In genomic region chrX:152738191-152738590, GRCm38 (mm10) we compare ENCODE assay signal across 22 mouse cellular contexts. TPM values are rescaled to one million over a fixed set of nuclear protein-coding genes. Genes with fewer than 3 reads are reported as not detected.
"Had no signal": no experiment of that assay in that cellular context is flagged by ENCODE, and none has a peak within 500 bp of the region (broad histone marks: within the 10 kb centered on the region; RNA-seq: fewer than 3 reads in every experiment).

No protein-coding gene starts in this region.

- H3K27me3 ChIP-seq: intestine, embryonic 15.5 days; stomach, embryonic 15.5 days had no signal

- H3K9me3 ChIP-seq: intestine, embryonic 15.5 days; limb, embryonic 12.5 days; limb, embryonic 15.5 days; stomach, embryonic 15.5 days had no signal

- H3K4me1 ChIP-seq: intestine, embryonic 15.5 days; limb, embryonic 12.5 days; limb, embryonic 15.5 days; stomach, embryonic 15.5 days had no signal

- DNase-seq: kidney, adult 11 months; kidney, adult 9 months; kidney, postnatal 36 days; layer of hippocampus, postnatal 36 days; lung, adult 18-20 months; midbrain, embryonic 14.5 days; right cerebral cortex, postnatal 25 days; spleen, adult 18-20 months; thymus, postnatal 25 days had no signal

- H3K36me3 ChIP-seq: intestine, embryonic 15.5 days; limb, embryonic 12.5 days; limb, embryonic 15.5 days; stomach, embryonic 15.5 days had no signal

- ATAC-seq: intestine, embryonic 15.5 days; lung, postnatal 0 days had no signal

- H3K4me3 ChIP-seq: intestine, embryonic 15.5 days; left cerebral cortex, adult 2 months; limb, embryonic 12.5 days; limb, embryonic 15.5 days; stomach, embryonic 15.5 days had no signal

- H3K27ac ChIP-seq: intestine, embryonic 15.5 days; left cerebral cortex, adult 2 months; limb, embryonic 12.5 days; limb, embryonic 15.5 days; liver, embryonic 14.5 days; stomach, embryonic 15.5 days had no signal

- H3K9ac ChIP-seq: intestine, embryonic 15.5 days; limb, embryonic 12.5 days; limb, embryonic 15.5 days; liver, embryonic 14.5 days; stomach, embryonic 15.5 days had no signal

- H3K4me2 ChIP-seq: intestine, embryonic 15.5 days; limb, embryonic 12.5 days; limb, embryonic 15.5 days; midbrain, embryonic 11.5 days; stomach, embryonic 15.5 days had no signal

RNA-seq across cellular contexts. Expression of gene Shroom2, which starts 31.1 kb away (rescaled TPM):
- total RNA-seq: megakaryocyte-erythroid progenitor cell, adult 5-6 weeks had no signal

RNA-seq across cellular contexts. Expression of gene Gpr143, which starts 43.5 kb away (rescaled TPM):
- total RNA-seq: megakaryocyte progenitor cell, adult 5-6 weeks; megakaryocyte-erythroid progenitor cell, adult 5-6 weeks; midbrain, postnatal 0 days had no signal
- polyA plus RNA-seq: neural tube, embryonic 11.5 days; urinary bladder, adult 2 months had no signal
